Mouse (Mus musculus): ENCODE measurements around the gene Sass6. TPM values are rescaled to one million over a fixed set of nuclear protein-coding genes. Genes with fewer than 3 reads are reported as not detected.

Sass6 gene
- polyA plus RNA-seq, 1 experiment from 2014 or later: 13.5 TPM

DNA sequence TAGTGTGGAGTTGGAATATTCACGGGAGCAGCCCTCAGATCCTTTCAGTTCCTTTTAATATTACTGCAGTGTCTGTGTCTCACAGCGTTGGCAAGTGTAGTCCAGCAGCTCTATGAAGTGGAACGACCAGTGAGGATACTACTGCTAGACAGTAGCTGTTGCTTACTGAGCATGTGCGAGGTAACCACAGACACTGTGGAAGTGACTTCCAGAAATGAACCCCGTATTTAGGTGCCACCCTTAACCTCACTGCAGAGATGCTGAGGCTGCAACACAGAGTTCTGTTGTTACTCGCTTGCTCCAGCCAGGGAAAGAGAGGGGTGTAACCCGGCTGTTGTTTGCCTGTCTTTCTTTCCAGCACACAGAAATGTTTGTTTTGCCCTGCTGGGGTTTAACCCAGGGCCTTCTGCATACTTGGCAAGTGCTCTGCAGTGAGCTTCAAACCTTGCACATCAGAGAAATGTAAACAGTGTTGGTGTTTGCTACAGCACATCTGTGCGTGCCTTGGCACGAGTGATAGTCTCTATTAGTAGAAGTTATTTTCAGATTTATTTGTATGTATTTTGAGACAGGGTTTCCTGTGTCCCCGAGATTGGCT lies 19.6 kb downstream of the Sass6 start, which contains the start of gene Trmt13:
TSS of gene Trmt13 (minus strand) at position 293 of the 598 bp plus-strand sequence.
- ATAC-seq (ENCODE audit: insufficient number of reproducible peaks, insufficient read depth, low FRiP score, low read depth): no peak
- Histone ChIP-seq H3K27me3 (ENCODE audit: control insufficient read depth, insufficient read depth, low read length) (no peaks in the 10 kb centered on the region), H3K9ac (ENCODE audit: low read length) (no peak within 1 kb of the TSS), H3K4me1 (ENCODE audit: control insufficient read depth in 2 of 2, insufficient read depth in 2 of 2, low read length in 2 of 2) (no peaks in the 10 kb centered on the region), H3K27ac (replicated peaks in 1 of 2; ENCODE audit: control insufficient read depth in 1 of 2, insufficient read depth in 1 of 2, low read depth in 2 of 2, low read length in 2 of 2) (no peak within 1 kb of the TSS), H3K4me3 (ENCODE audit: control insufficient read depth in 1 of 2, insufficient read depth in 1 of 2, low read depth in 1 of 2, low read length in 2 of 2) (no peak within 1 kb of the TSS), H3K36me3 (ENCODE audit: control insufficient read depth, insufficient read depth, low read length) (peaks cover 76% of the 10 kb centered on the region), H3K4me2 (ENCODE audit: low read length) (no peak within 1 kb of the TSS), H3K9me3 (ENCODE audit: control insufficient read depth, low read length) (no peaks in the 10 kb centered on the region)
- 82% methylated on average over 10 of the region's 10 CpGs for WGBS

GRCm38 (mm10) chr3:116615318-116616068 lies 20.7 kb downstream of the Sass6 start:
- no peak overlapping the region for H3K4me2 ChIP-seq (ENCODE audit: low read length)
- H3K36me3 ChIP-seq (ENCODE audit: control insufficient read depth, insufficient read depth, low read length): peaks cover 77% of the 10 kb centered on the region
- WGBS: 83% methylated on average over 8 of the region's 8 CpGs
- H3K27me3 ChIP-seq (ENCODE audit: control insufficient read depth, insufficient read depth, low read length): no peaks in the 10 kb centered on the region
- no peak for ATAC-seq (ENCODE audit: insufficient number of reproducible peaks, insufficient read depth, low FRiP score, low read depth)
- no peak overlapping the region for H3K9ac ChIP-seq (ENCODE audit: low read length)
- H3K9me3 ChIP-seq (ENCODE audit: control insufficient read depth, low read length): no peaks in the 10 kb centered on the region
- no peak overlapping the region for H3K4me3 ChIP-seq (ENCODE audit: control insufficient read depth in 1 of 2, insufficient read depth in 1 of 2, low read depth in 1 of 2, low read length in 2 of 2)
- no peaks in the 10 kb centered on the region for H3K4me1 ChIP-seq (ENCODE audit: control insufficient read depth in 2 of 2, insufficient read depth in 2 of 2, low read length in 2 of 2)
- no peak overlapping the region for H3K27ac ChIP-seq (replicated peaks in 1 of 2; ENCODE audit: control insufficient read depth in 1 of 2, insufficient read depth in 1 of 2, low read depth in 2 of 2, low read length in 2 of 2)

- no peak overlapping the region for H3K4me3 ChIP-seq (ENCODE audit: control insufficient read depth in 1 of 2, insufficient read depth in 1 of 2, low read depth in 1 of 2, low read length in 2 of 2)
Measured at GRCm38 (mm10) chr3:116618855-116619254, 24.1 kb downstream of the Sass6 start.

DNA sequence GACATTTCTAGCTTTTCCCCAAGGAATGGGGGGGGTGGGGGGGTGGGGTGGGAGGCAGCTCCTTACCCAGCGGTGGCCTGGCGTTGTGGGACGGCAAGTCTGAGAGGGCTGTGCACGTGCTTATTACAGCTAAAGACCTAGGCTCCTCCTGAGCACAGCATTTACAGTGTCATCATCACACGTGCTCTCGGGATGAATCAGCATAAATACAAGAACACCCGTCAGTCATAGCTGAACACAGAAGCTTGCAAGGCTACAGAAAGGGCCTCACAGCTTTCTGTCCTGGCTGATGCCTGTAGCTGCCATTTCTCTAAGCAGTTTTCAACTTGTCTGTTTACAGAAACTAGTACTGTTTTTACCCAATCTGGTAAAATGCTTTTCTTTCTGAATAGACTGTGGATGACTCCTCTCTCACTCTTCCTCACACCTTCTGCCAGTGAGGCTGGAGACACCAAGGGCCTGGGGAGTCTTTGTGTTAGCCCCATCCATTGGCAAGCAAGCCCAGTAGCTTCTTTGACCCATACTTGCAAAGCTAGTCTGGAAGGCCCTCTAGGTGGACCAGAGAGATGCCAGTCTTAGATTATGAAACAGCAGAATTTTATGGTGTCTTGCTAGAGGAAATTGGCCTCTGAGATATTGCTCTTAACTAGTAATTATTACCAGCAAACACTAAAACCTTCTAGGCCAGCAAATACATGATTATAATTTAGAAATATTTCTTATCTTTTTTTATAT lies 26.0 kb downstream of the Sass6 start:
- Histone ChIP-seq H3K27ac (replicated peaks in 1 of 2; ENCODE audit: control insufficient read depth in 1 of 2, insufficient read depth in 1 of 2, low read depth in 2 of 2, low read length in 2 of 2) (no peak overlapping the region), H3K9me3 (ENCODE audit: control insufficient read depth, low read length) (no peaks in the 10 kb centered on the region), H3K4me2 (ENCODE audit: low read length) (no peak overlapping the region), H3K4me1 (ENCODE audit: control insufficient read depth in 2 of 2, insufficient read depth in 2 of 2, low read length in 2 of 2) (no peaks in the 10 kb centered on the region), H3K36me3 (ENCODE audit: control insufficient read depth, insufficient read depth, low read length) (peaks cover 59% of the 10 kb centered on the region), H3K27me3 (ENCODE audit: control insufficient read depth, insufficient read depth, low read length) (no peaks in the 10 kb centered on the region), H3K4me3 (ENCODE audit: control insufficient read depth in 1 of 2, insufficient read depth in 1 of 2, low read depth in 1 of 2, low read length in 2 of 2) (no peak overlapping the region), H3K9ac (ENCODE audit: low read length) (no peak overlapping the region)
- 87% methylated on average over 7 of the region's 7 CpGs for WGBS
- no peak for ATAC-seq (ENCODE audit: insufficient number of reproducible peaks, insufficient read depth, low FRiP score, low read depth)

More at GRCm38 (mm10) chr3:116618855-116619254, 24.1 kb downstream of the Sass6 start:
- Histone ChIP-seq H3K4me1 (ENCODE audit: control insufficient read depth in 2 of 2, insufficient read depth in 2 of 2, low read length in 2 of 2) (no peaks in the 10 kb centered on the region), H3K27ac (replicated peaks in 1 of 2; ENCODE audit: control insufficient read depth in 1 of 2, insufficient read depth in 1 of 2, low read depth in 2 of 2, low read length in 2 of 2) (no peak overlapping the region), H3K4me2 (ENCODE audit: low read length) (no peak overlapping the region), H3K9ac (ENCODE audit: low read length) (no peak overlapping the region), H3K27me3 (ENCODE audit: control insufficient read depth, insufficient read depth, low read length) (no peaks in the 10 kb centered on the region), H3K36me3 (ENCODE audit: control insufficient read depth, insufficient read depth, low read length) (peaks cover 79% of the 10 kb centered on the region), H3K9me3 (ENCODE audit: control insufficient read depth, low read length) (no peaks in the 10 kb centered on the region)
- 71% methylated on average over 6 of the region's 6 CpGs for WGBS
- ATAC-seq (ENCODE audit: insufficient number of reproducible peaks, insufficient read depth, low FRiP score, low read depth): no peak

DNA sequence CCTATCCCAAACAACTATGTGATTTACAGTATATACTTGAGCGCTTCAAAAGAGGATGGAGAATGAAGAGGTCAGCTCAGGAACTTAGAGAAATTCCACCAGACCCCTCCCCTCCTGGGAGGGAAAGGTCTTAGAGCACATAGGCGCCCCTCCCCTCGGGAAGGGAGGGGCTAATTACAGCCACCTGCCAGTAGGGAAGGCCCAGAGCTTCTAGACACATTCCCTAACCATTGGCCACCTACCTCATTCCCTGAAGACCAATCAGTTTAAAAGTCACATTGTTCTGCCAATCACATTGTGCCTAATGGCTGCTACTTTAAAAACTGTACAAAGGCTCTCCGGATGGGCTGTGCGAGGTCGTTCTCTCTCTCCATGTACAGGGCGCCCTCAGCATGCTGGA lies 27.9 kb downstream of the Sass6 start:
- Histone ChIP-seq H3K27me3 (ENCODE audit: control insufficient read depth, insufficient read depth, low read length) (no peaks in the 10 kb centered on the region), H3K4me2 (ENCODE audit: low read length) (no peak overlapping the region), H3K4me1 (ENCODE audit: control insufficient read depth in 2 of 2, insufficient read depth in 2 of 2, low read length in 2 of 2) (no peaks in the 10 kb centered on the region), H3K9me3 (ENCODE audit: control insufficient read depth, low read length) (no peaks in the 10 kb centered on the region), H3K4me3 (ENCODE audit: control insufficient read depth in 1 of 2, insufficient read depth in 1 of 2, low read depth in 1 of 2, low read length in 2 of 2) (no peak overlapping the region), H3K36me3 (ENCODE audit: control insufficient read depth, insufficient read depth, low read length) (peaks cover 57% of the 10 kb centered on the region), H3K27ac (replicated peaks in 1 of 2; ENCODE audit: control insufficient read depth in 1 of 2, insufficient read depth in 1 of 2, low read depth in 2 of 2, low read length in 2 of 2) (no peak overlapping the region), H3K9ac (ENCODE audit: low read length) (no peak overlapping the region)
- WGBS: 91% methylated on average over 7 of the region's 7 CpGs
- no peak for ATAC-seq (ENCODE audit: insufficient number of reproducible peaks, insufficient read depth, low FRiP score, low read depth)

- no peak overlapping the region for H3K9ac ChIP-seq (ENCODE audit: low read length)
- H3K27ac ChIP-seq (replicated peaks in 1 of 2; ENCODE audit: control insufficient read depth in 1 of 2, insufficient read depth in 1 of 2, low read depth in 2 of 2, low read length in 2 of 2): no peak overlapping the region
- ATAC-seq (ENCODE audit: insufficient number of reproducible peaks, insufficient read depth, low FRiP score, low read depth): no peak
- H3K27me3 ChIP-seq (ENCODE audit: control insufficient read depth, insufficient read depth, low read length): no peaks in the 10 kb centered on the region
- H3K4me2 ChIP-seq (ENCODE audit: low read length): no peak overlapping the region
- no peaks in the 10 kb centered on the region for H3K9me3 ChIP-seq (ENCODE audit: control insufficient read depth, low read length)
- H3K4me1 ChIP-seq (ENCODE audit: control insufficient read depth in 2 of 2, insufficient read depth in 2 of 2, low read length in 2 of 2): peaks cover 0 to 6% of the 10 kb centered on the region in 2 experiments; a peak in 1 of 4 replicates
- WGBS: 79% methylated on average over 1 of the region's 1 CpGs
- peaks cover 79% of the 10 kb centered on the region for H3K36me3 ChIP-seq (ENCODE audit: control insufficient read depth, insufficient read depth, low read length)
- no peak overlapping the region for H3K4me3 ChIP-seq (ENCODE audit: control insufficient read depth in 1 of 2, insufficient read depth in 1 of 2, low read depth in 1 of 2, low read length in 2 of 2)
Measured at GRCm38 (mm10) chr3:116631459-116631858, 36.7 kb downstream of the Sass6 start.

DNA sequence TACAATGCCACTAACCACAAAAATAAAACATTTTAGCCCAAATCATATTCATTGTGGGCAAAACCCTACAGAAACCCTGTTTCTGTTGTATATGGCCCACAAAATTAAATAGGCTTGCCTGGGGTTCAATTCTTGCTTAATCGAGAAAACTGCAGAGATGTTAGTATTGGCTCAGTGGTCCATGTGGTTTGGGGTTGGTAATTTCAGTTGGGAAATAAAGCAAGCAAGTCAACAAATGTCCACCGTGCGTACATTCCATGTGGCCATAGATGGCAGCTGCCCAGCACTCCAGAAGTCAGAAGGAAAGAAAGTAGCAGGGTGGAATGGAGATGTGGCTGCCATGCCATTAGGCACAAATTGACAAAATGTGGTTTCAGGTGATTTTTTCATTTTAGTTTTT lies 38.2 kb downstream of the Sass6 start:
- Histone ChIP-seq H3K27ac (replicated peaks in 1 of 2; ENCODE audit: control insufficient read depth in 1 of 2, insufficient read depth in 1 of 2, low read depth in 2 of 2, low read length in 2 of 2) (no peak overlapping the region), H3K4me1 (ENCODE audit: control insufficient read depth in 2 of 2, insufficient read depth in 2 of 2, low read length in 2 of 2) (peaks cover 0 to 6% of the 10 kb centered on the region in 2 experiments; a peak in 1 of 4 replicates), H3K9me3 (ENCODE audit: control insufficient read depth, low read length) (no peaks in the 10 kb centered on the region), H3K4me2 (ENCODE audit: low read length) (no peak overlapping the region), H3K27me3 (ENCODE audit: control insufficient read depth, insufficient read depth, low read length) (no peaks in the 10 kb centered on the region), H3K36me3 (ENCODE audit: control insufficient read depth, insufficient read depth, low read length) (peaks cover 85% of the 10 kb centered on the region), H3K4me3 (ENCODE audit: control insufficient read depth in 1 of 2, insufficient read depth in 1 of 2, low read depth in 1 of 2, low read length in 2 of 2) (no peak overlapping the region), H3K9ac (ENCODE audit: low read length) (no peak overlapping the region)
- ATAC-seq (ENCODE audit: insufficient number of reproducible peaks, insufficient read depth, low FRiP score, low read depth): no peak
- WGBS: 90% methylated on average over 3 of the region's 3 CpGs

Measured in heart, embryonic 14.5 days (tissue).